Mouse (Mus musculus): ENCODE measurements around the gene Vps51.

DNA sequence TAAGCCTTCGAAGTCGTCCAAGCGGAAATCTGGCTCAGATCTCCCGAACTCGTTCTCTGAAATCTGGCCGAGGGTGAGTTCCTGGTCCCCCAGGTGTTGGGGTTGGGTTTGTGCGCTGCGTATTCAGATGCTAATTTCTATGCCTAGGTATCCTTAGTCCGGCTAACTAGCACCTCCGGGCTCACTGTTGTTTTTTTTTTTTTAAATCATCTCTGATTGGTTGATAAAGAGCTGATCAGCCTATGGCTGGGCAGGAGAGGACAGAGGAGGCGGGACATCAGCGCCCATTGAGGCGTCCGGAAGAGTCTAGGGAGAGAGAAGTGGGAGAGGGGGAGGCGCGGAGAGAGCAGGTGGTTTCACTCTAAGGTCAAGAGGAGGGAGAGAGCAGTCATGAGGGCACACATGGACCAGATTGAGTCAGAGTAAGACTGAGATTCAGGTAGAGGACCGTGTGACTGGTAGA is 8.4 kb upstream of the Vps51 start:
- TF ChIP-seq GATA1 (IDR thresholded peaks at IDR 0.05; ENCODE audit: borderline replicate concordance, low read length) (no peak), FLI1 (IDR thresholded peaks at IDR 0.05; ENCODE audit: low read length) (no peak)

Data from megakaryocyte, embryonic 14.5 days (primary cell).